Mouse (Mus musculus) olfactory bulb, adult 2 months (tissue): Measurements from ENCODE around the gene Suv39h2.

ENCODE experiments used
- CTCF ChIP-seq: fragments of 200-500 bp; IDR thresholded peaks from 2 replicates; pipeline ENCODE4 v1.5.1; 2012; ENCODE audit warnings: low read depth, mild to moderate bottlenecking, low read length, moderate library complexity; ENCODE audit not compliant: insufficient read depth
- POLR2A ChIP-seq: fragments of 200-500 bp; IDR thresholded peaks from 2 replicates; pipeline ENCODE4 v1.6.1; 2012; ENCODE audit warnings: mild to moderate bottlenecking, low read depth, low read length, moderate library complexity; ENCODE audit not compliant: insufficient read depth

GRCm38 (mm10) chr2:3405981-3406380 is 68.8 kb downstream of the Suv39h2 start:
- TF ChIP-seq CTCF = no peak
- no peak for TF ChIP-seq POLR2A
